Mouse (Mus musculus): Measurements from ENCODE around the gene Dpm1.
A peak's percentile ranks its signal among the peaks of the same experiment; 100 is the strongest.

The Dpm1 gene

GRCm38 (mm10) chr2:168223326-168223725 is 7.1 kb downstream of the Dpm1 start:
- DNase-seq, result no peak

- DNase-seq, result peak; percentile 21
Observed at GRCm38 (mm10) chr2:168213788-168214397, 16.5 kb downstream of the Dpm1 start.

GRCm38 (mm10) chr2:168207883-168208282 is 22.5 kb downstream of the Dpm1 start:
- DNase-seq, result peak; percentile 28

- DNase-seq, result peak; percentile 99
Observed at GRCm38 (mm10) chr2:168206725-168207644, 23.4 kb downstream of the Dpm1 start, which contains the start of gene Adnp. Gene Adnp (minus strand): TSS chr2:168207112.

GRCm38 (mm10) chr2:168205681-168206631 is 24.4 kb downstream of the Dpm1 start:
- DNase-seq, result peak; percentile 62

- DNase-seq, result peak; percentile 96
Observed at GRCm38 (mm10) chr2:168205265-168205664, 25.1 kb downstream of the Dpm1 start.

- DNase-seq, result no peak
Observed at GRCm38 (mm10) chr2:168204476-168204999, 25.9 kb downstream of the Dpm1 start.

- no peak for DNase-seq
Observed at GRCm38 (mm10) chr2:168200014-168200691, 30.2 kb downstream of the Dpm1 start.

- no peak for DNase-seq
Observed at GRCm38 (mm10) chr2:168199476-168199875, 30.9 kb downstream of the Dpm1 start.

GRCm38 (mm10) chr2:168198421-168198820 is 32.0 kb downstream of the Dpm1 start:
- no peak for DNase-seq

- no peak for DNase-seq
Observed at GRCm38 (mm10) chr2:168195721-168196120, 34.7 kb downstream of the Dpm1 start.

GRCm38 (mm10) chr2:168193685-168194084 is 36.7 kb downstream of the Dpm1 start:
- DNase-seq, result no peak

- DNase-seq, result no peak
Observed at GRCm38 (mm10) chr2:168191856-168192255, 38.5 kb downstream of the Dpm1 start.

GRCm38 (mm10) chr2:168175946-168176345 is 54.4 kb downstream of the Dpm1 start:
- DNase-seq, result no peak

GRCm38 (mm10) chr2:168170167-168170685 is 60.2 kb downstream of the Dpm1 start:
- peak; percentile 59 for DNase-seq

GRCm38 (mm10) chr2:168169800-168170113 is 60.6 kb downstream of the Dpm1 start:
- DNase-seq, result peak; percentile 23

- DNase-seq, result no peak
Observed at GRCm38 (mm10) chr2:168168892-168169799, 61.2 kb downstream of the Dpm1 start.

- no peak for DNase-seq
Observed at GRCm38 (mm10) chr2:168167781-168168180, 62.6 kb downstream of the Dpm1 start.

GRCm38 (mm10) chr2:168166750-168167460 is 63.5 kb downstream of the Dpm1 start:
- no peak for DNase-seq

GRCm38 (mm10) chr2:168161978-168162377 is 68.4 kb downstream of the Dpm1 start:
- no peak for DNase-seq

Data from thymus, postnatal 4 days (tissue).